Mouse (Mus musculus) heart, embryonic 15.5 days (tissue): Measurements from ENCODE around the gene 1700014D04Rik. TPM values are rescaled to one million over a fixed set of nuclear protein-coding genes. Genes with fewer than 3 reads are reported as not detected.

Source experiments
- ATAC-seq: fragments of 200-750 bp; cut with Nextera tagmentation; replicated peaks from 2 replicates; pipeline ENCODE4 v1.8.0; 2017; ENCODE audit warnings: low read depth, moderate TSS enrichment; ENCODE audit not compliant: insufficient number of reproducible peaks, insufficient read depth, low FRiP score
- H3K27ac ChIP-seq: fragments of 300-500 bp; sonication (generic); 2 replicates; pipeline ENCODE4 v1.5.1; 2015; ENCODE audit warnings: mild to moderate bottlenecking, inconsistent platforms
- H3K27me3 ChIP-seq: fragments of 300-500 bp; sonication (generic); 2 replicates; pipeline ENCODE4 v1.6.1; 2015; ENCODE audit warnings: inconsistent platforms
- H3K36me3 ChIP-seq: fragments of 300-500 bp; sonication (generic); 2 replicates; pipeline ENCODE4 v1.6.1; 2015; ENCODE audit warnings: mild to moderate bottlenecking, inconsistent platforms
- H3K4me1 ChIP-seq: fragments of 300-500 bp; sonication (generic); replicated peaks from 2 replicates; pipeline ENCODE4 v1.6.1; 2015; ENCODE audit warnings: inconsistent platforms
- H3K4me2 ChIP-seq: fragments of 300-500 bp; sonication (generic); 2 replicates; pipeline ENCODE4 v1.6.1; 2015; ENCODE audit warnings: inconsistent platforms, mild to moderate bottlenecking, moderate library complexity
- H3K4me3 ChIP-seq: fragments of 300-500 bp; sonication (generic); 2 replicates; pipeline ENCODE4 v1.5.1; 2015; ENCODE audit warnings: mild to moderate bottlenecking, inconsistent platforms
- H3K9ac ChIP-seq: fragments of 300-500 bp; sonication (generic); 2 replicates; pipeline ENCODE4 v1.6.1; 2015; ENCODE audit warnings: mild to moderate bottlenecking, inconsistent platforms
- H3K9me3 ChIP-seq: fragments of 300-500 bp; sonication (generic); replicated peaks from 2 replicates; pipeline ENCODE4 v1.6.1; 2016; ENCODE audit warnings: inconsistent platforms
- WGBS: fragments of 180-500 bp; shearing (Covaris S2); methylation state at CpG from one replicate; pipeline ENCODE4 v1.1.7; 2015; ENCODE audit warnings: mixed read lengths; 5-methylcytosine and 5-hydroxymethylcytosine counted together
- polyA plus RNA-seq: library from polyadenylated mRNA; unstranded; fragments of >200 nt; fragmentation: Nextera tagmentation; extraction: Ambion mirVana; gene quantifications from 2 replicates; pipeline ENCODE4 v1.2.1, GENCODE M21; 2015

Gene 1700014D04Rik
- polyA plus RNA-seq, 1 experiment from 2014 or later: 0.04 TPM

GRCm38 (mm10) chr13:59768531-59768930, 22.0 kb upstream of the 1700014D04Rik start:
- 16% methylated on average over 13 of the region's 13 CpGs for WGBS
- Histone ChIP-seq H3K27ac (peak overlapping the region; percentile 100; the same call in 1 of the 2 replicates), H3K4me3 (peak overlapping the region; percentile 94), H3K4me2 (peak overlapping the region; percentile 84), H3K27me3 (no peaks in the 10 kb centered on the region), H3K4me1 (peaks cover 48% of the 10 kb centered on the region), H3K9me3 (no peaks in the 10 kb centered on the region), H3K36me3 (peaks cover 11% of the 10 kb centered on the region; the same call in 1 of the 2 replicates), H3K9ac (peak overlapping the region; percentile 94)
- ATAC-seq: no peak

DNA sequence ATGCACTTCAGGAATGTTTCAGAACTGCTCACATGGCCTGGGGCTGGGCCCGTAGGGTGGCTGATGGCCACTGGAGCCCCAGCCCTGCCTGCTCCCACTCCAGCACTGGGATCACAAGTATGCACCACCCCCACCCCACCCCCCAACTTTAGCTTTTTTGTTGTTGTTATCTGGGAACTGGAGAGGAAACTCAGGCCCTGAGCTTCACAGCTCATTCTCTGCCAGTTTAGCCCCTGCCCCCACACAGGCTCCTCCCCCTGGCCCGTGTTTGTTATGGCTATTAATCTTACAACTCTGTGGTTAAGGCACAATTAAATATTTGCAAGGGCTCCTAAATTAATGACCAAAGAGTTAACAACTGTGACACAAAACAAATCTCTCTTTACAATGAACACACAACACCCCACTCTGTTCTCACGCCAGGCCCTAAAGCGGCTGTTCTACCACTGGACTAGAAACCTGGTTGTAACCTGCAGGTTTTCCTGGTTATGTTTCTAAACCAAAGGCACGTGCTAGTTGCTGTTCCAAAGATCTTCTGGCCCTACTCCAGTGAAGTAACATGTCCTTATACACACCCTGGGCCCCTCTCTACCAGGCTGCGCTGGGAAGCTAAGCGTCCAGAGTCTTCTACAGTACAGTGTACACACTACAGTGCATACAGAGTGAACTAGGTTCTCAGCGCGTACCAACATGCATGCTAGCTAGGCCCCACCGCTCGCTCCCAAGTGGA, 20.4 kb upstream of the 1700014D04Rik start:
- Histone ChIP-seq H3K9ac (0 out of 2 replicates have a peak overlapping the region, but pooled peaks have one; percentile 21), H3K36me3 (peaks cover 11% of the 10 kb centered on the region), H3K9me3 (no peaks in the 10 kb centered on the region), H3K27ac (peak overlapping the region; percentile 48), H3K4me3 (peak overlapping the region; percentile 94), H3K4me2 (peak overlapping the region; percentile 84), H3K27me3 (no peaks in the 10 kb centered on the region), H3K4me1 (peaks cover 46% of the 10 kb centered on the region)
- WGBS: 49% methylated on average over 11 of the region's 11 CpGs
- no peak for ATAC-seq

- H3K27me3 ChIP-seq: no peaks in the 10 kb centered on the region
- 83% methylated on average over 7 of the region's 7 CpGs for WGBS
These were observed 16.2 kb upstream of the 1700014D04Rik start for GRCm38 (mm10) chr13:59762791-59763190.

DNA sequence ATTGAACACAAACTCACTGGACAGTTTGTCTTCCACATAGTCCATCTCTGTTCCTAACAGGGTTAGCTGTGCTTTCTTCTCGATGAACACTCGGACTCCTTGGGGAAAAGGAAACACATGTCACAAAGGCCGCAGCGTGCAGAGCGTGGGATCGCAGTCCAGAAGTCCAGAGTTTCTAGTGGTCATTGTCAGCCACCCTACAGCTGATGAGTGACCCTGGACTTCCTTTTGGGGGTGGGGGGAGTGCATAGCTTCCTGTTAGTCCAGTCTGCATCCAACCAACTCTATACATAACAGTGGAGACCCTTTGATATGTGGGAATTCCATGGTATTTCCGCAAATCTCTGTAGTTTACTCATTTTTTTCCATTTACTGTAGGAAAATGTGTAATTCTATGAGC, 10.4 kb upstream of the 1700014D04Rik start:
- peak overlapping the region; percentile 24 for H3K27ac ChIP-seq
- peaks cover 60% of the 10 kb centered on the region for H3K36me3 ChIP-seq
- H3K4me3 ChIP-seq: no peak overlapping the region
- no peak overlapping the region for H3K4me2 ChIP-seq
- whole genome bisulfite sequencing: 74% methylated on average over 7 of the region's 7 CpGs
- no peaks in the 10 kb centered on the region for H3K27me3 ChIP-seq
- peaks cover 7% of the 10 kb centered on the region; the same call in 1 of the 2 replicates for H3K4me1 ChIP-seq
- H3K9me3 ChIP-seq: no peaks in the 10 kb centered on the region
- ATAC-seq: peak; percentile 53; the same call in 1 of the 2 replicates
- H3K9ac ChIP-seq: no peak overlapping the region

More at GRCm38 (mm10) chr13:59762791-59763190, 16.2 kb upstream of the 1700014D04Rik start:
- Histone ChIP-seq H3K9me3 (no peaks in the 10 kb centered on the region), H3K27ac (no peak overlapping the region), H3K4me1 (peaks cover 31% of the 10 kb centered on the region), H3K9ac (no peak overlapping the region), H3K4me2 (no peak overlapping the region), H3K36me3 (peaks cover 50% of the 10 kb centered on the region), H3K4me3 (no peak overlapping the region)
- no peak for ATAC-seq

DNA sequence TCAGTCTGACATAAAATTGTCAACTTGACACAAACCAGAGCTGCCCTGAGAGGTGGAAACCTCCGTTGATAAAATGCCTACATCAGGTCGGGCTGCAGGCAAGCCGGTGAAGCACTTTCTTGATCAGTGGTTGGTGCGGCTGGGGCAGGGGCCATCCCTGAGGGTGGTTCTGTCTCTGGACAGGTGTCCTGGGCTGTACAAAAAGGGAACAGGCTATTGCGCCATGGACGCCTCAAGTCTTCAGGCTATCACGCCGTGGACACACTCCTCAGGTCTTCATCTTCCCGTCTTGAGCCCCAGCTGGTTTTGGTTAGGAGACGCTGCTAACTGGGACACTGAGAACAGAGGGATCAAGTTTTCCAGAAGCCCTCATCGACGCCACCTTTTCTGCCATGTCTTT, 3.8 kb upstream of the 1700014D04Rik start:
- WGBS: 53% methylated on average over 12 of the region's 12 CpGs
- H3K27me3 ChIP-seq: no peaks in the 10 kb centered on the region

GRCm38 (mm10) chr13:59746164-59746563, 388 bp downstream of the 1700014D04Rik start:
- no peak for ATAC-seq
- 62% methylated on average over 6 of the region's 6 CpGs for WGBS

More for the DNA sequence above, 3.8 kb upstream of the 1700014D04Rik start:
- H3K9me3 ChIP-seq: no peaks in the 10 kb centered on the region
- H3K27ac ChIP-seq: no peak overlapping the region
- peaks cover 8% of the 10 kb centered on the region for H3K36me3 ChIP-seq
- no peak overlapping the region for H3K9ac ChIP-seq
- no peaks in the 10 kb centered on the region for H3K4me1 ChIP-seq
- no peak overlapping the region for H3K4me2 ChIP-seq
- ATAC-seq: no peak
- H3K4me3 ChIP-seq: no peak overlapping the region

GRCm38 (mm10) chr13:59745462-59745861, 1.1 kb downstream of the 1700014D04Rik start:
- peaks cover 5% of the 10 kb centered on the region; the same call in 1 of the 2 replicates for H3K4me1 ChIP-seq
- no peak overlapping the region for H3K27ac ChIP-seq
- H3K36me3 ChIP-seq: no peaks in the 10 kb centered on the region
- 65% methylated on average over 6 of the region's 6 CpGs for whole genome bisulfite sequencing
- no peak for ATAC-seq
- no peak overlapping the region for H3K9ac ChIP-seq
- H3K4me3 ChIP-seq: no peak overlapping the region
- no peak overlapping the region for H3K4me2 ChIP-seq
- no peaks in the 10 kb centered on the region for H3K9me3 ChIP-seq
- 0 out of 2 replicates have a peak, but pooled peaks cover 2% of the 10 kb centered on the region for H3K27me3 ChIP-seq

More at GRCm38 (mm10) chr13:59746164-59746563, 388 bp downstream of the 1700014D04Rik start:
- H3K4me1 ChIP-seq: peaks cover 1% of the 10 kb centered on the region; the same call in 1 of the 2 replicates
- H3K9ac ChIP-seq: no peak overlapping the region
- H3K36me3 ChIP-seq: no peaks in the 10 kb centered on the region
- H3K27me3 ChIP-seq: 0 out of 2 replicates have a peak, but pooled peaks cover 2% of the 10 kb centered on the region
- no peak overlapping the region for H3K27ac ChIP-seq
- H3K9me3 ChIP-seq: no peaks in the 10 kb centered on the region
- no peak overlapping the region for H3K4me2 ChIP-seq
- H3K4me3 ChIP-seq: no peak overlapping the region

GRCm38 (mm10) chr13:59741697-59742096, 4.9 kb downstream of the 1700014D04Rik start:
- Histone ChIP-seq H3K27ac (no peak overlapping the region), H3K4me3 (no peak overlapping the region), H3K9me3 (no peaks in the 10 kb centered on the region), H3K4me1 (peaks cover 5% of the 10 kb centered on the region; the same call in 1 of the 2 replicates), H3K9ac (no peak overlapping the region), H3K27me3 (0 out of 2 replicates have a peak, but pooled peaks cover 2% of the 10 kb centered on the region), H3K4me2 (no peak overlapping the region), H3K36me3 (no peaks in the 10 kb centered on the region)
- no peak for ATAC-seq
- 56% methylated on average over 10 of the region's 10 CpGs for WGBS

- WGBS: 50% methylated on average over 11 of the region's 11 CpGs
- Histone ChIP-seq H3K4me1 (peaks cover 5% of the 10 kb centered on the region; the same call in 1 of the 2 replicates), H3K4me3 (no peak overlapping the region), H3K9ac (no peak overlapping the region), H3K27me3 (0 out of 2 replicates have a peak, but pooled peaks cover 2% of the 10 kb centered on the region), H3K9me3 (no peaks in the 10 kb centered on the region), H3K4me2 (no peak overlapping the region), H3K36me3 (no peaks in the 10 kb centered on the region), H3K27ac (no peak overlapping the region)
- ATAC-seq: no peak
These were observed 5.5 kb downstream of the 1700014D04Rik start for GRCm38 (mm10) chr13:59741096-59741495.

- Histone ChIP-seq H3K9ac (no peak overlapping the region), H3K9me3 (no peaks in the 10 kb centered on the region), H3K4me3 (no peak overlapping the region), H3K4me2 (no peak overlapping the region), H3K27me3 (0 out of 2 replicates have a peak, but pooled peaks cover 2% of the 10 kb centered on the region), H3K4me1 (peaks cover 5% of the 10 kb centered on the region; the same call in 1 of the 2 replicates), H3K27ac (no peak overlapping the region), H3K36me3 (no peaks in the 10 kb centered on the region)
- ATAC-seq: no peak
- 82% methylated on average over 4 of the region's 4 CpGs for WGBS
These were observed 7.2 kb downstream of the 1700014D04Rik start for GRCm38 (mm10) chr13:59739397-59739796.

- Histone ChIP-seq H3K4me2 (no peak overlapping the region), H3K36me3 (no peaks in the 10 kb centered on the region), H3K4me1 (peaks cover 5% of the 10 kb centered on the region; the same call in 1 of the 2 replicates), H3K27ac (no peak overlapping the region), H3K9ac (no peak overlapping the region), H3K9me3 (no peaks in the 10 kb centered on the region), H3K4me3 (no peak overlapping the region), H3K27me3 (no peaks in the 10 kb centered on the region)
- WGBS: 83% methylated on average over 2 of the region's 2 CpGs
- no peak for ATAC-seq
These were observed 8.1 kb downstream of the 1700014D04Rik start for GRCm38 (mm10) chr13:59738455-59738854.
